Mouse (Mus musculus) frontal cortex, adult 2 months (tissue): Measurements from ENCODE around the gene Ccdc107. TPM values are rescaled to one million over a fixed set of nuclear protein-coding genes. Genes with fewer than 3 reads are reported as not detected.

Experiments
- DNase-seq, 2 experiments: peaks; one replicate each; pipeline ENCODE4 v3.0.0; 2022; ENCODE audit warnings: low spot score in 1 of 2; ENCODE audit errors: extremely low spot score in 1 of 2
- polyA plus RNA-seq: library from polyadenylated mRNA; depleted of rRNA; stranded (reverse); fragments of >200 nt; gene quantifications from 2 replicates; pipeline ENCODE4 v1.2.3, GENCODE M21; 2012; rRNA removed

Gene Ccdc107
- 88.4 and 126 TPM in 2 replicates for polyA plus RNA-seq

GRCm38 (mm10) chr4:43492821-43493185, at the start of gene Ccdc107:
Ccdc107 (plus strand) TSS chr4:43492900.
- peak; percentile 93 to 95 for DNase-seq

- no peak for DNase-seq
These were observed 49.2 kb upstream of the Ccdc107 start for GRCm38 (mm10) chr4:43443511-43443910.

- no peak for DNase-seq
These were observed 45.4 kb upstream of the Ccdc107 start for GRCm38 (mm10) chr4:43447251-43447650.

- DNase-seq = no peak
These were observed 44.1 kb upstream of the Ccdc107 start for GRCm38 (mm10) chr4:43448554-43448953.

- no peak for DNase-seq
These were observed 40.4 kb upstream of the Ccdc107 start for GRCm38 (mm10) chr4:43452315-43452714.

DNA sequence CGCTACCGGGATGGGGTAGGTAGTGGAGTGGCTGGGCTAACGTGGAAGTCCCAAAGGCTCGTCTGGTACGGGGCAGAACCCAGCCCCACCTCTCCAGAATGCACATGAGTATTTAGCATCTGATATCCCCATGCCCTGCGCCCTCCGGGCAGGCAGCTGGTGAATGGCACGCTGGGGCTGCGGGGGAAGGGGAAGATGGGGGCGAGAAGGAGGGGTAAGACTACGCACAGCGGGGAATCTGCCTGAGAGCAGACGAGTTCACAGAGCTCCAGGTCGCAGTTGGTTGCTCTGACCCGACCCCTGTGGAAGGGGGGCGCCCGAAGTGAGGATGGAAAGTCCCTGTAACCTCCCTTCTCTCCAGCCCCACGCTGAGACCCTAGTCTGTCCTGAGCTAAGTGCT, 39.3 kb upstream of the Ccdc107 start:
- no peak for DNase-seq

- no peak for DNase-seq
These were observed 38.5 kb upstream of the Ccdc107 start, which contains the start of gene Cd72 for GRCm38 (mm10) chr4:43454041-43454836. Cd72 (minus strand) TSS chr4:43454628.

- DNase-seq = no peak
These were observed 36.2 kb upstream of the Ccdc107 start for GRCm38 (mm10) chr4:43456470-43456869.

GRCm38 (mm10) chr4:43457124-43457523, 35.6 kb upstream of the Ccdc107 start:
- no peak for DNase-seq

GRCm38 (mm10) chr4:43463102-43463501, 29.6 kb upstream of the Ccdc107 start:
- no peak for DNase-seq

- no peak for DNase-seq
These were observed 26.8 kb upstream of the Ccdc107 start for GRCm38 (mm10) chr4:43465935-43466334.

GRCm38 (mm10) chr4:43466872-43467271, 25.8 kb upstream of the Ccdc107 start:
- DNase-seq = no peak

DNA sequence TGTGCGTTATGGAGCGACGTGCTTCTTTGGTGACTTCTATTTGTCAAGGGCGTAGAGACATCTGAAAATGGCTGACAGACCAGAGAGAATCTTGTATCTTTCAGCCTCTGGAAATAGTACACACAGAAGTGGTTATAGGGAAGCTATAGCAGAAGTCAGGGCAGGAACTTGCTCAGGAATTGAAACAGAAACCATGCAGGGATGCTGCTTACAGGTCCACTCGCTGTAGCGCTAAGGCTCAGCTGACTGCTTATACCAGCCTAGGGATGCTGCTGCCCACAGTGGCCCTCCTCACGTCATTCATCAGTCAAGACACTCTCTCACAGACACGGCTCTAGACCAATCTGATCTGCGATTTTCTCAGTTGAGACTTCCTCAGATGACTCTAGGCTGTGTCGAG, 22.4 kb upstream of the Ccdc107 start:
- DNase-seq = no peak

DNA sequence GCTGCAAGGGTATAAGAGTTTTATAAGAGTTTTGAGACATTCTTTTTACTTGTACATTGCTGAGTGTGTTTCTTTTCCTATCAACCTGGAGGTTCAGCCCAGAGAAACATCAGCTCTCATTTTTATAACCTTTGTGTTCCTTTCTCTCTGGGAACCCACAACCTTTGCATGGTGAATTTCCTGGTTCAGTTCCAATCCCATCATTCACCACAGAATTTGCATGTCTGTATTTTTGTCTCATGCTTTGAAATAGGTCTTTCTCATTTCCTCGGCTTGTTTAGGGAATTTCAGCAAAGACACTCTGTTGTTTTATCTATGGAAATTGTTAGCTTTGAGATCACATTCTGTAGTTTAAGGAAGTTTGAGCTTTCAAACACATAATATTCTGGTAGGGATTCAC, 19.1 kb upstream of the Ccdc107 start:
- DNase-seq = no peak

DNA sequence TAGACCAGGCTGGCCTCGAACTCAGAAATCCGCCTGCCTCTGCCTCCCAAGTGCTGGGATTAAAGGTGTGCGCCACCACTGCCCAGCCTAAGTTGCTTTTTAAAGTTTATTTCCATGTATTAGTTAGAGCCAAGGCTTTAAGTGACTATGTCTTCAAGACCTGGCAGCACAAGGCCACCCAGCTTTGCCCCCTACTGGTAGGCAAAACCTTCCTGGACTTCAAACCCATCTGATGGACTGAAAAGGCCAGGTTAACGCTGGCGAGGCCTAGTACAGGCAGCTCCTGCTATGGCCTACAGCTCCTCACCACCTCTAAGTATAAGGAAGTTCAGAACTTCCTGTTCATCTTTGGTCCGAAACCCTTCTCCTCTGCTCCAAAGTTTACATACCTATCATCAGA, 16.1 kb upstream of the Ccdc107 start:
- no peak for DNase-seq

DNA sequence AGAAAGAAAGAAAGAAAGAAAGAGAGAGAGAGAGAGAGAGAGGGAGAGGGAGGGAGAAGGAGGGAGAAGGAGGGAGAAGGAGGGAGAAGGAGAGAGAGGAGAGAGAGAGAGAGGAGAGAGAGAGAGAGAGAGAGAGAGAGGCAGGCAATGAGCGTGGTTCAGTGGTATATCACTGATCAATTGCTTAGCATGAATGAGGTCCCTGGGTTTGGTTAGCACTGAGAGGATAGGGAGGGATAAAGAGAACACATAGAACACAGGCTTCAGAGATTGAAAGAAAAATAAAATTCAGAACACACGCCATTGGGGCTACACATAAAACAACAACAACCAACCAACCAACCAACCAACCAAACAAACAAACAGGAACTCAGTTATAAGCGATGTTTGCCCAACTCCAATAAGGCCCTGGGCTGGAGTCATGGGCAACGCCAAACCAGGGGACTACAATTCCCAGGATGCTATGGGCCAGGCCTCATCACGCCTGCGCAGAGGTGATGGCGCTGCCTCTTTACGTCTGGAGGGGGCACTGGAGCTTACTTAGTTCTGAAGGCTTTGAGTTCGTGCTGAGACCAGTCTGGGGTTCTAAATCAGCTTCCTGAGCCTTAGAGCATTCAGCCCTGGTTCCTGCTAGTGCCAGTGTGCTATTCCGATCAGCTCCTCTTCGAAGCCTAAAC, 14.7 kb upstream of the Ccdc107 start:
- peak; percentile 82 to 88 for DNase-seq

GRCm38 (mm10) chr4:43478534-43478858, 14.2 kb upstream of the Ccdc107 start:
- DNase-seq = no peak

GRCm38 (mm10) chr4:43478906-43479832, 13.5 kb upstream of the Ccdc107 start:
- DNase-seq = peak in 1 of 2 experiments; percentile 62

- no peak for DNase-seq
These were observed 11.7 kb upstream of the Ccdc107 start for GRCm38 (mm10) chr4:43480985-43481384.

DNA sequence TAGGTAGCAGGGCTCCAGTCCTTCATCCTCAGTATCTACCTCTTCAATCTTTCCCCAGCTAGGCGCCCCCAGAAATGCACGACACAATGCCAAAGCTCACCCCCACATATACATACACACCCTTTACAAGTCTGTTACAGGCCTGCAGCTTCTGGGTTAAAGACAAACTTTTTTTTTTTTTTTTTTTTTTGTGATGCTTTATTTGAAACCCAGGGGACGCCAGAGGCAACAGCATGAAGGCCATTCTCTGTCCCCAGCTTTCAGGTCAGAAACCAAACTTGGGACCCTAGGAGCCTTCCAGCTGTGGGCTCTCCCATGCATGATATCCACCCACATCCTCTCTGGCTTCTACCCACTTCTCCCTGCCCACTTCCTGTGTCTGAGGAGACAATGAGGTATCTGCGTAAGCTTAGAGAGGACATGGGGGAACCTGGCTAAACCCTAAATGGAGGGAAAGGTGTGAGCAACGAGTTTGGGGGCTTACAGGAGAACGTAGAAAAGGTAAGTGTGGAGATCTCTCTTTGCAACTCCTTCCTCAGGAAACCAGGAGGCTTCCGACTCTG, 10.7 kb upstream of the Ccdc107 start:
- no peak for DNase-seq

GRCm38 (mm10) chr4:43482591-43482990, 10.1 kb upstream of the Ccdc107 start:
- no peak for DNase-seq
